Comparison of ENCODE assay signal across 11 mouse cellular contexts in genomic region chr12:112665881-112666544, GRCm38 (mm10). TPM values are rescaled to one million over a fixed set of nuclear protein-coding genes. Genes with fewer than 3 reads are reported as not detected.
DNase-seq lines count a peak whose midpoint lies in the region; ATAC-seq and TF ChIP-seq lines count a peak whose summit lies in the region.
"Had no signal": no experiment of that assay in that cellular context is flagged by ENCODE, and none has a peak within 500 bp of the region (broad histone marks: within the 10 kb centered on the region; RNA-seq: fewer than 3 reads in every experiment).

No protein-coding gene starts in this region.

- no peak for TF ChIP-seq EP300 in stomach, postnatal 0 days (optimal IDR thresholded peaks at IDR 0.05)

- H3K27me3 ChIP-seq in lung, embryonic 16.5 days (ENCODE audit: control insufficient read depth, insufficient read depth, low read depth, low read length) = no peaks in the 10 kb centered on the region
- H3K27me3 ChIP-seq in limb, embryonic 13.5 days = no peaks in the 10 kb centered on the region
- H3K27me3 ChIP-seq in stomach, postnatal 0 days (ENCODE audit: control insufficient read depth, insufficient read depth, low read length) = no peaks in the 10 kb centered on the region
- H3K27me3 ChIP-seq: Patski had no signal

- H3K4me3 ChIP-seq in gastrocnemius, adult 2 months = peak overlapping the region; percentile 37
- no peak overlapping the region for H3K4me3 ChIP-seq in lung, embryonic 16.5 days (ENCODE audit: low read length)
- H3K4me3 ChIP-seq in limb, embryonic 13.5 days = no peak overlapping the region
- H3K4me3 ChIP-seq in stomach, postnatal 0 days (ENCODE audit: low read depth, low read length) = no peak overlapping the region

- peak overlapping the region; percentile 64; the same call in 1 of the 2 replicates for H3K27ac ChIP-seq in gastrocnemius, adult 2 months
- peak overlapping the region; percentile 93 for H3K27ac ChIP-seq in lung, embryonic 16.5 days (ENCODE audit: low read length)
- H3K27ac ChIP-seq in limb, embryonic 13.5 days = peak overlapping the region; percentile 83; the same call in 1 of the 2 replicates
- peak overlapping the region; percentile 58 for H3K27ac ChIP-seq in stomach, postnatal 0 days (replicated peaks)

- H3K36me3 ChIP-seq in lung, embryonic 16.5 days (ENCODE audit: control insufficient read depth, insufficient read depth, low read length) = peaks cover 16% of the 10 kb centered on the region
- peaks cover 98% of the 10 kb centered on the region for H3K36me3 ChIP-seq in limb, embryonic 13.5 days
- H3K36me3 ChIP-seq in stomach, postnatal 0 days (ENCODE audit: control insufficient read depth, insufficient read depth, low read length) = peaks cover 22% of the 10 kb centered on the region

- 66% methylated on average over 9 of the region's 9 CpGs for WGBS in lung, embryonic 16.5 days
- 89% methylated on average over 9 of the region's 9 CpGs for WGBS in limb, embryonic 13.5 days
- WGBS in stomach, postnatal 0 days = 79% methylated on average over 9 of the region's 9 CpGs

- no peak for TF ChIP-seq CTCF in gastrocnemius, adult 2 months (IDR thresholded peaks at IDR 0.05)
- no peak for TF ChIP-seq CTCF in stomach, postnatal 0 days (IDR thresholded peaks at IDR 0.05; ENCODE audit: low read depth)

- H3K9me3 ChIP-seq in lung, embryonic 16.5 days (ENCODE audit: control insufficient read depth, low read length) = no peaks in the 10 kb centered on the region
- H3K9me3 ChIP-seq in limb, embryonic 13.5 days = no peaks in the 10 kb centered on the region
- H3K9me3 ChIP-seq in stomach, postnatal 0 days (ENCODE audit: control insufficient read depth, low read length) = no peaks in the 10 kb centered on the region

- 0 out of 2 replicates have a peak overlapping the region, but pooled peaks have one; percentile 33 for H3K9ac ChIP-seq in lung, embryonic 16.5 days (ENCODE audit: low read length)
- H3K9ac ChIP-seq in limb, embryonic 13.5 days = peak overlapping the region; percentile 51; the same call in 1 of the 2 replicates
- H3K9ac ChIP-seq in stomach, postnatal 0 days (ENCODE audit: low read length) = 0 out of 2 replicates have a peak overlapping the region, but pooled peaks have one; percentile 38

- no peak; the same call in 1 of the 2 replicates for ATAC-seq in lung, embryonic 16.5 days (ENCODE audit: low read depth)
- no peak for ATAC-seq in limb, embryonic 13.5 days (ENCODE audit: low FRiP score, low read depth)
- no peak for ATAC-seq in stomach, postnatal 0 days (ENCODE audit: low FRiP score, low TSS enrichment)
- ATAC-seq: inflammation-experienced regulatory T-cells, adult 6 months; Patski had no signal

- peaks cover 83% of the 10 kb centered on the region for H3K4me1 ChIP-seq in lung, embryonic 16.5 days (replicated peaks; ENCODE audit: control insufficient read depth, insufficient read depth, low read length)
- H3K4me1 ChIP-seq in limb, embryonic 13.5 days = peaks cover 74% of the 10 kb centered on the region
- peaks cover 22% of the 10 kb centered on the region for H3K4me1 ChIP-seq in stomach, postnatal 0 days (replicated peaks; ENCODE audit: control insufficient read depth, insufficient read depth)

- DNase-seq in gastrocnemius, adult 2 months = no peak
- no peak for DNase-seq in gastrocnemius, adult 8-10 months (ENCODE audit: low spot score in 2 of 2)
- no peak for DNase-seq in lung, postnatal 25 days (ENCODE audit: low spot score)
- DNase-seq in stomach, postnatal 0 days (ENCODE audit: low spot score) = no peak
- DNase-seq in urinary bladder, postnatal 4 days (ENCODE audit: low spot score in 2 of 2) = no peak
- no peak for DNase-seq in layer of hippocampus, adult 9-11 months
- DNase-seq: spleen, adult 18-20 months had no signal

- peak overlapping the region; percentile 30; the same call in 1 of the 2 replicates for H3K4me2 ChIP-seq in lung, embryonic 16.5 days (ENCODE audit: low read depth, low read length)
- peak overlapping the region; percentile 34 for H3K4me2 ChIP-seq in limb, embryonic 13.5 days (replicated peaks)
- H3K4me2 ChIP-seq in stomach, postnatal 0 days (replicated peaks; ENCODE audit: low read depth) = no peak overlapping the region

- intact Hi-C loops in gastrocnemius, adult 2 months (cut with DNase I) = no loop called here

RNA-seq across cellular contexts. Expression of gene Akt1, which starts 8.7 kb away (rescaled TPM):
- 10 to 100 TPM; 50.9 to 59.3 TPM for total RNA-seq in gastrocnemius, adult 2 months (2021)
- 10 to 100 TPM; 41.6 to 42.5 (median 42.0) TPM for total RNA-seq in gastrocnemius, adult 8-10 months (2022)
- 42.4 and 43.5 TPM in 2 replicates for polyA plus RNA-seq in lung, embryonic 16.5 days (2015; fragmentation: Nextera tagmentation; extraction: Ambion mirVana)
- 62.5 and 71.0 TPM in 2 replicates for polyA plus RNA-seq in limb, embryonic 13.5 days (2015; fragmentation: Nextera tagmentation; extraction: Ambion mirVana)
- 84.5 and 98.2 TPM in 2 replicates for polyA plus RNA-seq in stomach, postnatal 0 days (2015; fragmentation: Nextera tagmentation; extraction: Ambion mirVana)

RNA-seq across cellular contexts. Expression of gene Zbtb42, which starts 12.6 kb away (rescaled TPM):
- under 1 TPM; 0.64 to 0.81 TPM for total RNA-seq in gastrocnemius, adult 2 months (2021)
- under 1 TPM; 0.48 to 0.90 (median 0.58) TPM for total RNA-seq in gastrocnemius, adult 8-10 months (2022)
- polyA plus RNA-seq in lung, embryonic 16.5 days (2015; fragmentation: Nextera tagmentation; extraction: Ambion mirVana) = 11.1 and 11.3 TPM in 2 replicates
- polyA plus RNA-seq in limb, embryonic 13.5 days (2015; fragmentation: Nextera tagmentation; extraction: Ambion mirVana) = 2.2 and 2.4 TPM in 2 replicates
- polyA plus RNA-seq in stomach, postnatal 0 days (2015; fragmentation: Nextera tagmentation; extraction: Ambion mirVana) = 11.3 and 12.1 TPM in 2 replicates

RNA-seq across cellular contexts. Expression of gene Siva1, which starts 21.5 kb away (rescaled TPM):
- 10 to 100 TPM; 18.6 to 25.3 TPM for total RNA-seq in gastrocnemius, adult 2 months (2021)
- total RNA-seq in gastrocnemius, adult 8-10 months (2022) = 10 to 100 TPM; 22.2 to 26.3 (median 24.3) TPM
- 181 and 206 TPM in 2 replicates for polyA plus RNA-seq in lung, embryonic 16.5 days (2015; fragmentation: Nextera tagmentation; extraction: Ambion mirVana)
- polyA plus RNA-seq in limb, embryonic 13.5 days (2015; fragmentation: Nextera tagmentation; extraction: Ambion mirVana) = 246 and 251 TPM in 2 replicates
- 91.5 and 97.1 TPM in 2 replicates for polyA plus RNA-seq in stomach, postnatal 0 days (2015; fragmentation: Nextera tagmentation; extraction: Ambion mirVana)

RNA-seq across cellular contexts. Expression of gene Adssl1, which starts 46.2 kb away (rescaled TPM):
- 1,000 to 10,000 TPM; 1,028 to 1,061 TPM for total RNA-seq in gastrocnemius, adult 2 months (2021)
- 1,000 to 10,000 TPM in 3 of 4 experiments, 100 to 1,000 TPM in 1; 952 to 1,087 (median 1,016) TPM for total RNA-seq in gastrocnemius, adult 8-10 months (2022)
- polyA plus RNA-seq in lung, embryonic 16.5 days (2015; fragmentation: Nextera tagmentation; extraction: Ambion mirVana) = 9.4 and 10.3 TPM in 2 replicates
- 12.8 and 14.7 TPM in 2 replicates for polyA plus RNA-seq in limb, embryonic 13.5 days (2015; fragmentation: Nextera tagmentation; extraction: Ambion mirVana)
- polyA plus RNA-seq in stomach, postnatal 0 days (2015; fragmentation: Nextera tagmentation; extraction: Ambion mirVana) = 4.7 and 6.4 TPM in 2 replicates

RNA-seq across cellular contexts. Expression of gene Cep170b, which starts 54.2 kb away (rescaled TPM):
- total RNA-seq in gastrocnemius, adult 2 months (2021) = 10 to 100 TPM in 1 of 2 experiments, 1 to 10 TPM in 1; 9.8 to 13.6 TPM
- 10 to 100 TPM in 3 of 4 experiments, 1 to 10 TPM in 1; 9.8 to 18.4 (median 12.5) TPM for total RNA-seq in gastrocnemius, adult 8-10 months (2022)
- 13.5 and 15.8 TPM in 2 replicates for polyA plus RNA-seq in lung, embryonic 16.5 days (2015; fragmentation: Nextera tagmentation; extraction: Ambion mirVana)
- 14.7 and 16.6 TPM in 2 replicates for polyA plus RNA-seq in limb, embryonic 13.5 days (2015; fragmentation: Nextera tagmentation; extraction: Ambion mirVana)
- polyA plus RNA-seq in stomach, postnatal 0 days (2015; fragmentation: Nextera tagmentation; extraction: Ambion mirVana) = 20.7 and 21.2 TPM in 2 replicates
